1 mouse cellular context compared by ENCODE assay signal in genomic region chr10:80738657-80739056, GRCm38 (mm10).
TF ChIP-seq lines count a peak whose summit lies in the region.

No protein-coding gene starts in this region.

TF ChIP-seq in CH12.LX, 34 proteins besides CTCF, POLR2A, EP300 and RAD21:
- TF ChIP-seq CHD1 (IDR thresholded peaks at IDR 0.05; ENCODE audit: low read depth, low read length) (no peak), ZC3H11A (IDR thresholded peaks at IDR 0.05; ENCODE audit: low read depth, low read length) (no peak), PAX5 (IDR thresholded peaks at IDR 0.05; ENCODE audit: low read length) (no peak), E2F4 (IDR thresholded peaks at IDR 0.05; ENCODE audit: insufficient replicate concordance, low read depth, low read length) (no peak), UBTF (IDR thresholded peaks at IDR 0.05; ENCODE audit: low read depth, low read length) (no peak), KAT2A (IDR thresholded peaks at IDR 0.05; ENCODE audit: insufficient replicate concordance, low read length) (no peak)
